Mouse (Mus musculus) heart, postnatal 14 days (tissue): ENCODE data around the gene 1700084M14Rik. TPM values are rescaled to one million over a fixed set of nuclear protein-coding genes. Genes with fewer than 3 reads are reported as not detected.
"Not testable (repeated sequence)": the region's sequence is repeated elsewhere in the genome, so short reads cannot be mapped to it uniquely, and the experiment has no call there.

Experiments used
- DNase-seq, 2 experiments: peaks; one replicate each; pipeline ENCODE4 v3.0.0; 2021 to 2022
- intact Hi-C: fragments of 180-260 bp; cut with DNase I; formaldehyde crosslinking; loops from one replicate; pipeline ENCODE4 v1.15.1; 2025
- long read RNA-seq, 2 experiments: library from polyadenylated mRNA; stranded (forward); transcript quantifications; one replicate each; pipeline ENCODE4 v2.0.0; 2021
- total RNA-seq, 2 experiments: library from RNA; stranded (reverse); gene quantifications; 2 replicates each; pipeline ENCODE4 v1.2.3; 2021

1700084M14Rik gene
- total RNA-seq = not detected
- long read RNA-seq, experiment 1 = 0 reads
- long read RNA-seq, experiment 2 = 0 reads

DNA sequence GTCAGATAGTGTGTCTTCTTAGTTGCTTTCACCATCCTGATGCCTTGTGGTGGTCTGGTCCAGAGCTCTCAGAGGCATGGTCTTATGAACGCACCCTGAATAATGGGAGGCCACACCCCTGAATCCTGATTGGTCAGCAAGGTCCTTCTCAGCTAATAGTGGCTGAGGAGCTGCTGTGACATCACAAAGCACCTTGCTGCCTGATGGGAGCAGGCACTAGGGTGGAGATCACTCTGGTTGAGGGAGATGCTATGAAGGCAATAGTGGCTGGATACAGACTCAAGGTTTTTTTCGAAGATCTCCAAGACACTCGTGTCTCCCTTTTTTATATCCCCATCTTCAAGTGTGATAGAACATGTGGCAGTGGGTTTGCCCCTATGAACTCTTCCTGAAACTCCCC, at the start of gene 1700084M14Rik:
1700084M14Rik (minus strand) TSS at position 101 of the 400 bp plus-strand sequence.
- DNase-seq = not testable (repeated sequence)
- intact Hi-C loops = loop anchor here (10.0 kb wide), 1 partner anchor 209 kb away; the partner anchor contains the start of gene Mageb5

Other genes starting within 250 kb of the 1700084M14Rik start
- not detected for gene Mageb2, start 244.2 kb downstream of the 1700084M14Rik start, total RNA-seq
- gene Gm5072, start 183.4 kb downstream of the 1700084M14Rik start, total RNA-seq = not detected
- gene Gm8914, start 95.8 kb downstream of the 1700084M14Rik start, total RNA-seq = not detected
- not detected for gene Gm14781, start 56.3 kb upstream of the 1700084M14Rik start, total RNA-seq
- not detected for gene Mageb5, start 207.1 kb upstream of the 1700084M14Rik start, total RNA-seq